Mouse (Mus musculus) layer of hippocampus, adult 2 months (tissue): ENCODE measurements around the gene Tmem87a. TPM values are rescaled to one million over a fixed set of nuclear protein-coding genes. Genes with fewer than 3 reads are reported as not detected.

Experiments used
- DNase-seq, 2 experiments: peaks; one replicate each; pipeline ENCODE4 v3.0.0; 2022; ENCODE audit warnings: low spot score in 2 of 2
- H3K27ac ChIP-seq: fragments of 200-600 bp; 2 replicates; pipeline ENCODE4 v1.8.1; 2022
- H3K4me3 ChIP-seq: fragments of 200-600 bp; 2 replicates; pipeline ENCODE4 v1.8.1; 2022; ENCODE audit warnings: mild to moderate bottlenecking
- CTCF ChIP-seq: fragments of 200-600 bp; conservative IDR thresholded peaks from 2 replicates; pipeline ENCODE4 v1.8.1; 2022; ENCODE audit warnings: antibody characterized with exemption, mild to moderate bottlenecking, moderate library complexity
- total RNA-seq, 2 experiments: library from RNA; stranded (reverse); gene quantifications; 2 replicates each; pipeline ENCODE4 v1.2.3; 2021

The Tmem87a gene
- total RNA-seq, 2 experiments from 2014 or later = 41.0 to 43.4 TPM

GRCm38 (mm10) chr2:120402813-120403212, 1.1 kb downstream of the Tmem87a start:
- no peak for DNase-seq
- H3K27ac ChIP-seq = no peak overlapping the region
- peak overlapping the region; percentile 91 for H3K4me3 ChIP-seq
- no peak for TF ChIP-seq CTCF

DNA sequence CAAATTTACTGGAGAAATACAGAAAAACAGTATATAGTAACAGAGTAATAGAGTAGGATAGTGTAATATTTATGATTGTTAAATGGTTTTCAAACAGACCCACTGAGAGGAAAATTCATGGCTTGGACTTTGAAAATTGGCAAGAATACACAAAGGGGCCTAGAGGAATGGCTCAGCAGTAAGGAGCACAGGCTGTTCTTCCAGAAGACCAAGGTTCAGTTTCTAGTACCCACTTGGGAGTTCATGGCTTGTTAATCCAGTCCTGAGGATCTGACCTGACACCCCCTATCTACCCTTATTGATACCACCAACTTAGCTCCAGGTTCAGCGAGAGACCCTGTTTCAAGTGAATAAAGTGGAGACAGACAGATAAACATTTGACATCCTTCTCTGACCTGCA, 6.0 kb downstream of the Tmem87a start:
- Histone ChIP-seq H3K27ac (no peak overlapping the region), H3K4me3 (no peak overlapping the region)
- no peak for DNase-seq
- TF ChIP-seq CTCF = no peak

- no peak for DNase-seq
- no peak overlapping the region for H3K27ac ChIP-seq
- no peak overlapping the region for H3K4me3 ChIP-seq
- TF ChIP-seq CTCF = peak; percentile 16; the same call in 1 of the 2 replicates
These were observed 11.5 kb downstream of the Tmem87a start for GRCm38 (mm10) chr2:120392406-120392805.

DNA sequence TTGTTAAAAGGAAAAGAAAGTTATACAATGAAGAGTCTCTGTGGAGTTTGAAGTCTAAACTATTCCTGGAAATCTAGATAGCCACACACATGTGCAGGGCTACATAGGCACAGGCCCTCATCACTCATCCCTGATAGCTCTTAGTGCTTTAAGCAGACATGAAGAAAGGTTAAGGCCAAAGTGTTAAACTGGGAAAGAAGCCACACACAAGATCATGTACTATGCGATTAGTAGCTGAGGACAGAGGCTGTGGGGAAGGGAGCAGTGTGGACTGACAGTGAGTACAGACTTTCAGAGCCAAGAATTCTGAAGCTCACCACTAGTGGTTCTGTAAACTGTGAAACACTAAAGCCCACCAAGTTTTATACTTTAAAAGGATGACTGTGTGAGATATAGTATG, 13.0 kb downstream of the Tmem87a start:
- no peak for TF ChIP-seq CTCF
- H3K4me3 ChIP-seq = no peak overlapping the region
- H3K27ac ChIP-seq = no peak overlapping the region
- no peak for DNase-seq

DNA sequence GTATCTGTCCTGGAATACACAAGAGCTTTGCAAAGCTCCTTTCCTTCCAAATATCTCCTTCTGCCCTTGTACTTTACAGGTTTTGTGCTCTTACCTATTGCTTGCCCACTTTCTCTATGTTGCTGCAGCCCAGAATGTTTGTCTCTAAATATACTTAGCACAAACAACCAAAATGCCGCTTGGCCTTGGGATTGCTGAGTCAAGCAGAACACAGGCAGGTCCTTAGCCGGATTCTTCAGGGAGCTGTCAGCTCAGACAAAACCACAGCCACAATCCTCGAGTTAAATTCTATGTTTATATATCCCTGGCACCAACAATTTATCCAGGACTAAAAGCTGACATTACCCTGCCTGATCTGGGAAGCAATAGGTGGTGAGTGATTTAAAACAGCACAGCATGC, 14.5 kb downstream of the Tmem87a start:
- TF ChIP-seq CTCF = no peak
- Histone ChIP-seq H3K4me3 (no peak overlapping the region), H3K27ac (no peak overlapping the region)
- no peak for DNase-seq

DNA sequence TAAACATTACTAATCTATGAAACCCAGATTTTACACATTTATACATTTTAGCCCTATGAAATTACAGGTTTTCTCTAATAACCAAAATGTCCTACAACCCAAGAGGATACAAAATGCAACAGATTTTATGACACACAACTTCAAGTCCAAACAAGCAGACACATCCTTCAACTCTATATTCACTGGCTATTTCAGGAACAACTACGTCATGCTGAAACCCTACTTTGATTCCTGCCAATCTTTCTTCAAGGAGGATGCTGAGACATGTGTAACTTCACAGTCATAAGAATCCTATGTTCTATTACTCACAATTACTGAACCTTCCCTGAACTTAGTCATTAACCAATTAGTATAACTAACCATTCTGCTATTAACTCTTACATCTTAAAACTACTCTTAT, 16.6 kb downstream of the Tmem87a start:
- DNase-seq = no peak
- H3K27ac ChIP-seq = no peak overlapping the region
- no peak for TF ChIP-seq CTCF
- no peak overlapping the region for H3K4me3 ChIP-seq

DNA sequence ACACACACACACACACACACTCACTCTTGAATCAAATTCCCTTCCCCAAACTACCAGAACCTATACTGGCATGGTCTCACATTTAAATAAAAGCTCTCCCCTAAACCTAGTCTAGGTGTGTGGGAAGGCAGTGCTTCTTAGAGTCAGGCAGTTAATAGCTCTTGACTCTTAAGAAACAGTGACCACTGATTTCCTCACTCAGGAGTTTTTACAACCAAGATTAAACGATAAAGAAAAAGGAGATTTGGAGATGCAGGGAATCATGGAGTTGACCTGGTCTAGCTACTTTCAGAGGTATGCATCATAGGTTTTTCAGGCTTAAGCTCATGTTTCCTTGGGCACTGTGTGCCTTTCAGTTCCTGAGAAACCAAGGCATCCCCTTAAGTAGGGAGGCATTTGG, 17.6 kb downstream of the Tmem87a start:
- H3K4me3 ChIP-seq = no peak overlapping the region
- H3K27ac ChIP-seq = no peak overlapping the region
- TF ChIP-seq CTCF = no peak
- no peak for DNase-seq

- no peak for DNase-seq
- no peak for TF ChIP-seq CTCF
- H3K4me3 ChIP-seq = no peak overlapping the region
These were observed 30.1 kb downstream of the Tmem87a start for GRCm38 (mm10) chr2:120373858-120374257.

DNA sequence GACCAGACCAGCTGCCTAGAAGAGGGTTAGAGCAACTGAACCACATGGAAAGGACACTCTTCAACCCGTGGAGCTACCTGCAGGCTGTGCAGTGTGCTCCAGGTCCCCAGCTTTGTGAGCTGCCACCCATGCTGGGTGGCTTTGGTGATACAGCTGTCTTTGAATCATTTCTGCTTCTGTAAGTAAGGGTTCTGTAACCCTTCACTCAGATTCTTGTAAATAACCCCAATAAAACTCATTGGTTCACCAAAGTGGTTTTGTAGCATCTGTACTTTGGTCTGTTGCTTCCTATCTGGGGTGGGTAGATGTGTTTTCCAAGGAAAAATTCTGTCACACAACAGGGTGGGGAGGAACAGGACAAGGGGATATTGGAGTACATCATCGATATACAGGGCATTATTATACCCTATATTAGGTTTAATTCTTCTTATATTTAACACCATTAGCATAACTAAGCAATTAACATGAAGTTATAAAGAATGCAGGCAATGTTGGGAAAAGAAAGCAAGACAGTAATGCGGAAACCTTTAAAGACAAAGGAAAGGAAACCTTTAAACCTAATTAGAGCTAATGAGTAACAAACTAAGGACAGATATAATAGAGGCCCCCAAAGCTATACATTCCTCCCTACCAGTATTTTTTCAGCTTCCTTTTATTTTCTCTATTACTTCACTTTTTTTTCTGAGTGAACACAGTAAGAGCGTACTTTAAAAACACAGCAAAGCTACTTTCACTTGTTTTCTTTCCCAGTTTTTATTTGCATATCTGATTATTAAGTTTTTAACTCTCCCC, 36.3 kb downstream of the Tmem87a start:
- Histone ChIP-seq H3K27ac (no peak overlapping the region), H3K4me3 (no peak overlapping the region)
- no peak for DNase-seq
- TF ChIP-seq CTCF = no peak

More at GRCm38 (mm10) chr2:120373858-120374257, 30.1 kb downstream of the Tmem87a start:
- no peak overlapping the region for H3K27ac ChIP-seq

DNA sequence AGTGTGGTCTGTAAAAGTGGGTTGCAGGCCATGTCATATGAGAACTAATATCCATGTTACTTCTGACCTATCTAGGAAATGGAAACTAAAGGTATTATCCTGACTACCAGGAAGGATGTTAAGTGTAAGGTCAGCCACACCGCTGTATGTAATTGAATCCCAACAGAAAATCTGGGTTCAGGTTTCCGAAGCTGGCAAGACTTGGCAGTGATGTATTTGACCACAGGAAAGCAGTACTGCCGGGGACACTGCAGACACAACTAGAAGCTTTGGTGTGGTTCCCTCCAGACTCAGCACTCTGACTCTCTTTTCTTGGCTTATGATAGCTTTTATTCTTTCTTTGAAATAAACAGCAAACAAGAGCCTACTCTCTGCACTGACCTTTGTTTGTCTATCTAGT, 37.4 kb downstream of the Tmem87a start:
- no peak overlapping the region for H3K4me3 ChIP-seq
- no peak for DNase-seq
- H3K27ac ChIP-seq = no peak overlapping the region
- TF ChIP-seq CTCF = no peak

DNA sequence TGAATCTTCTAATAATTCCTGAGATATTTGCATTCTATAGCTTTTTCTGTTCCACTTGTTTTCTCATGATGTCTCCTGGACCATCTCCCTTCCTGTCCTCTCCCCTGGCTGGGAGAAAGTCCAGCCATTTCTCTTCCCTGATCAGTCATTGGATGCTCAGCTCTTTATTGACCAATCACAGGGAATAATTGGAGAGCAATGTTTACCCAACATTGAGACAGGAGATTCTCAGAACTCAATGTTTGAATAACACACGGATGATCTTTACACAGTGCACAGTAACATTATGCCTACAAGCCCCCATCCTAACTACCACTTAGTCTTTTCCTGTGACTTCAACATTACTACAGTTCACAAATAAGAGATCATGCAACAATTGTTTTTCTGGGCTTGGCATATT, 43.5 kb downstream of the Tmem87a start:
- no peak for DNase-seq
- Histone ChIP-seq H3K4me3 (no peak overlapping the region), H3K27ac (no peak overlapping the region)
- no peak for TF ChIP-seq CTCF

DNA sequence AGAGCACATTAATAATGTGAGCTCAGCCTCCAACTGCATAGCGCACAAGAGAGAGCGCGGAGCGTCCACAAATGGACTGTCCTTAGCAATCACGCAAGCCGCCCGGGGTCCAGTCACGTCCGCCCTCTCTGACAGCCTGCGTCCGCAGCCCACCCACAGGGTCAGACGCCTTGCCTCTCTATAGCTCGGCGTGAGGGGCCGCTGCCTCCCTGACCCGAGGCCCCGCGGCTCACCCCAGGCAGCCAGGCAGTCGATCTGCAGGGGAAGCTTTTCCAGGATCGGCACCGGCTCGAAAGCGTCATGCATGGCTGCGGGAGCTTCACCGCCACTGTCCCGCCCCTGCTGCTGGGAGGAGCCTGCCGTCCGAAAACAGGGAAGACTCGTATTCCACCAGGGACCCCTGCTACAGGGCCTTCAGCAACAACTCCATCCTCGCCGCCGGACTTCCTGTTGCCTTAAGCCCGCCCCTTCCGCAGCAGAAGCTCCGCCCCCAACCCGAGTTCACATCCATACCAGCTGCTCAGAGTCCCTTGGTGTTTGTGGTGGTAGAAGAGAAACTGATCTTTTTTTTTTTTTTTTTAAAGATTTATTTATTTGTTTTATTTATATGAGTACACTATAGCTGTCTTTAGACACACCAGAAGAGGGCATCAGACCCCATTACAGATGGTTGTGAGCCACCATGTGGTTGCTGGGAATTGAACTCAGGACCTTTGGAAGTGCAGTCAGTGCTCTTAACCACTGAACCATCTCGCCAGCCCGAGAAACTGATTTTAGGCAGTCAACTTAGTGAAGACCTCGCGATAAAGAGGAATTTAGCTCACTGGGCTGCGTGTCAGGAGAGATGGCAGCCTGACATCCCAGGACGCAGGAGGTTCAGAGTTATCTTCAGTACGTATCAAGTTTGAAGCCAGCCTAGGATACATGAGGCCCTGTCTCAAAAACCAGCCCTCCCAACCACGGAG, 50.9 kb downstream of the Tmem87a start, which contains the start of gene Vps39:
TSS of gene Vps39 (minus strand) at position 456 of the 965 bp plus-strand sequence.
- peak; percentile 83 to 92 for DNase-seq
- peak; percentile 46 for TF ChIP-seq CTCF
- Histone ChIP-seq H3K27ac (peak within 1 kb of the TSS; percentile 88), H3K4me3 (peak within 1 kb of the TSS; percentile 98)

DNA sequence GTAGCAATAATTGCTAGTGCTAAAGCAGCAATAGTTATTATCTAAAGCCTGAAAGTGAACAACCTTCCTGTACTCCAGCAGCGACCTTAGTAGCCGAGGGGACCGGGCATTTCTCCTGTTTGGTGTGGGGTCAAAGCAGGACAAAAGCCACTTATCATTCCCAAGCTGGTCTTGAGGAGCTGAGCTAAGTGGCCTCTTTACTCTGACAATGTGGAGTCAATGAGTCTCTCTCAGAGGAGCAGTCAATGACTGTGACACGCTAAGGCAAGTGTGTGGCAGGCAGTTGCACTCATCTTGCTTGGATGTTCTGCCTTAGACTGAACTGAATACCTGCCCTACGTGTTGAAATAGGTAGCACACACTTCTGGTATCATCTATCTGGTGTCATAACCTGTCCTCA, 52.6 kb downstream of the Tmem87a start:
- no peak for TF ChIP-seq CTCF
- no peak for DNase-seq
- Histone ChIP-seq H3K27ac (no peak overlapping the region), H3K4me3 (no peak overlapping the region)

- DNase-seq = no peak
- TF ChIP-seq CTCF = no peak
- no peak overlapping the region for H3K4me3 ChIP-seq
- no peak overlapping the region for H3K27ac ChIP-seq
These were observed 55.8 kb downstream of the Tmem87a start for GRCm38 (mm10) chr2:120348120-120348519.
